Comparison of ENCODE assay signal across 15 mouse cellular contexts in the genomic region with DNA sequence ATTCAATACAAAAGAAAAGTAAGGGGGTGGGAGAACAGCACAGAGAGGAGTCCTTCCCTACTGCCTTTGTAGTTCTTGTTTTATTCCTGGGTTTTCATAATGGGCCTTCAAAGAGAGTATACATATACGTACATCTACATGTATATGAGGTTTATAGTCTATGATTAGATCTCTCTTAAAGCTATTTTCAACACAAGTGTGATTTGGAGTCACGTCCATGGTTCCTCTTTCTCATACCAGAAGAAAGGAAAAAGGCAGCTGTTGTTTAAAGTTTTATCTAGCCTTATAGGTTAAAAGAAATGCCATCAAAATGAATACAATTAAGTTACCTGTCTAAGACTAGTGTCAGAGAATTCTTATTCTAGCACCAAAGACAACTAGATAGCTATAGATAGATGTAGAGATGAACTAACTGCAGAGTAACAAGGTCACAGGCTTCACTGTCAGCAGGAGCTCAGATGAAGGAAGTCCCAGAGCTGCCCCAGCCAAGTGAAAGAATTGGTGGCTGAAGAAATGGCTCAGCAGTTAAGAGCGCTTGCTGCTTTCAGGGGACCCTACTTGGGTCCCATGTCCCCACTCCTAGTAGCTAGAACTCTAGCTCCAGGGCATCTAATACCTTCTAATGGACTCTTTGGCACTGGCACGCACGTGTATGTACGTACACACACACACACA.
"Had no signal": no experiment of that assay in that cellular context is flagged by ENCODE, and none has a peak within 500 bp of the region (broad histone marks: within the 10 kb centered on the region; RNA-seq: fewer than 3 reads in every experiment).

No protein-coding gene starts in this region.

- H3K9ac ChIP-seq: liver, embryonic 14.5 days; liver, postnatal 0 days; lung, embryonic 14.5 days; midbrain, embryonic 12.5 days; neural tube, embryonic 13.5 days had no signal

- H3K9me3 ChIP-seq: midbrain, embryonic 12.5 days; neural tube, embryonic 13.5 days had no signal

- H3K27ac ChIP-seq: kidney, postnatal 0 days; liver, embryonic 14.5 days; midbrain, embryonic 12.5 days; neural tube, embryonic 13.5 days had no signal

- DNase-seq: kidney, adult 18-20 months; kidney, postnatal 25 days; liver, postnatal 0 days; lung, embryonic 14.5 days; spleen, adult 18-20 months; thymus, adult 18-20 months; thymus, postnatal 36 days had no signal

- ATAC-seq: intestine, embryonic 16.5 days; liver, postnatal 0 days; lung, postnatal 0 days; midbrain, embryonic 16.5 days had no signal

- H3K36me3 ChIP-seq: midbrain, embryonic 12.5 days; neural tube, embryonic 13.5 days had no signal

- H3K27me3 ChIP-seq: midbrain, embryonic 12.5 days; neural tube, embryonic 13.5 days had no signal

- H3K4me3 ChIP-seq: midbrain, embryonic 12.5 days; myocyte; neural tube, embryonic 13.5 days had no signal
